Mouse (Mus musculus): ENCODE measurements at regions not wholly inside any gene's neighbourhood (a gene's known extent, or its start where the extent isn't known, plus 50 kb on each side); places are given as distances from the start of the nearest gene placed in this dataset.

GRCm38 (mm10) chr1:184462481-184463124 lies 269.8 kb downstream of the Hlx start:
- no peak for DNase-seq (ENCODE audit: low read depth, low spot score)

- DNase-seq (ENCODE audit: low read depth, low spot score) = no peak
These were observed 271.0 kb downstream of the Hlx start for GRCm38 (mm10) chr1:184461411-184461810.

- no peak for DNase-seq (ENCODE audit: low read depth, low spot score)
These were observed 275.7 kb downstream of the Hlx start for GRCm38 (mm10) chr1:184456727-184457126.

- DNase-seq (ENCODE audit: low read depth, low spot score) = no peak
These were observed 278.0 kb downstream of the Hlx start for GRCm38 (mm10) chr1:184454381-184454780.

- DNase-seq (ENCODE audit: low read depth, low spot score) = no peak
These were observed 278.7 kb downstream of the Hlx start for GRCm38 (mm10) chr1:184453673-184454072.

GRCm38 (mm10) chr1:184453061-184453460 lies 279.4 kb downstream of the Hlx start:
- DNase-seq (ENCODE audit: low read depth, low spot score) = no peak

GRCm38 (mm10) chr1:184451686-184452085 lies 280.7 kb downstream of the Hlx start:
- no peak for DNase-seq (ENCODE audit: low read depth, low spot score)

- no peak for DNase-seq (ENCODE audit: low read depth, low spot score)
These were observed 283.4 kb downstream of the Hlx start for GRCm38 (mm10) chr1:184449007-184449406.

GRCm38 (mm10) chr1:184447911-184448310 lies 284.5 kb downstream of the Hlx start:
- peak; percentile 13 for DNase-seq (ENCODE audit: low read depth, low spot score)

- DNase-seq (ENCODE audit: low read depth, low spot score) = no peak
These were observed 285.2 kb downstream of the Hlx start for GRCm38 (mm10) chr1:184447161-184447667.

- DNase-seq (ENCODE audit: low read depth, low spot score) = no peak
These were observed 288.2 kb downstream of the Hlx start for GRCm38 (mm10) chr1:184444189-184444588.

GRCm38 (mm10) chr1:184442701-184443100 lies 289.7 kb downstream of the Hlx start:
- no peak for DNase-seq (ENCODE audit: low read depth, low spot score)

GRCm38 (mm10) chr1:184441005-184441557 lies 291.3 kb downstream of the Hlx start:
- no peak for DNase-seq (ENCODE audit: low read depth, low spot score)

GRCm38 (mm10) chr1:184439506-184439905 lies 292.9 kb downstream of the Hlx start:
- no peak for DNase-seq (ENCODE audit: low read depth, low spot score)

GRCm38 (mm10) chr1:184436387-184436786 lies 296.0 kb downstream of the Hlx start:
- DNase-seq (ENCODE audit: low read depth, low spot score) = no peak

- DNase-seq (ENCODE audit: low read depth, low spot score) = no peak
These were observed 303.8 kb downstream of the Hlx start for GRCm38 (mm10) chr1:184428612-184429011.

GRCm38 (mm10) chr1:184428035-184428434 lies 304.4 kb downstream of the Hlx start:
- DNase-seq (ENCODE audit: low read depth, low spot score) = no peak

GRCm38 (mm10) chr1:184425694-184426093 lies 306.7 kb downstream of the Hlx start:
- DNase-seq (ENCODE audit: low read depth, low spot score) = no peak

GRCm38 (mm10) chr1:184424035-184424434 lies 308.4 kb downstream of the Hlx start:
- DNase-seq (ENCODE audit: low read depth, low spot score) = no peak

GRCm38 (mm10) chr1:184412596-184412995 lies 319.8 kb downstream of the Hlx start:
- DNase-seq (ENCODE audit: low read depth, low spot score) = no peak

GRCm38 (mm10) chr1:184411066-184411465 lies 321.4 kb downstream of the Hlx start:
- no peak for DNase-seq (ENCODE audit: low read depth, low spot score)

- no peak for DNase-seq (ENCODE audit: low read depth, low spot score)
These were observed 322.4 kb downstream of the Hlx start for GRCm38 (mm10) chr1:184409986-184410385.

GRCm38 (mm10) chr1:184402985-184403384 lies 329.4 kb downstream of the Hlx start:
- no peak for DNase-seq (ENCODE audit: low read depth, low spot score)

Measured in WW6 (cell line).